In genomic region chr13:23166471-23166870, GRCm38 (mm10) we compare ENCODE assay signal across 13 mouse cellular contexts. TPM values are rescaled to one million over a fixed set of nuclear protein-coding genes. Genes with fewer than 3 reads are reported as not detected.
"Had no signal": no experiment of that assay in that cellular context is flagged by ENCODE, and none has a peak within 500 bp of the region (broad histone marks: within the 10 kb centered on the region; RNA-seq: fewer than 3 reads in every experiment).

No protein-coding gene starts in this region.

RNA-seq across cellular contexts. Expression of gene Vmn1r219, which starts 7.4 kb away (rescaled TPM):
- polyA plus RNA-seq: neural tube, embryonic 13.5 days; neural tube, embryonic 14.5 days; neural tube, embryonic 15.5 days; small intestine, adult 2 months; spleen, adult 2 months; stomach, embryonic 14.5 days; stomach, embryonic 15.5 days; stomach, embryonic 16.5 days; stomach, postnatal 0 days; testis, adult 2 months; thymus, adult 2 months; thymus, postnatal 0 days; urinary bladder, adult 2 months had no signal

RNA-seq across cellular contexts. Expression of gene Vmn1r220, which starts 21.3 kb away (rescaled TPM):
- polyA plus RNA-seq: neural tube, embryonic 13.5 days; neural tube, embryonic 14.5 days; neural tube, embryonic 15.5 days; small intestine, adult 2 months; spleen, adult 2 months; stomach, embryonic 14.5 days; stomach, embryonic 15.5 days; stomach, embryonic 16.5 days; stomach, postnatal 0 days; testis, adult 2 months; thymus, postnatal 0 days; urinary bladder, adult 2 months had no signal

RNA-seq across cellular contexts. Expression of gene Vmn1r218, which starts 33.5 kb away (rescaled TPM):
- polyA plus RNA-seq: neural tube, embryonic 13.5 days; neural tube, embryonic 14.5 days; neural tube, embryonic 15.5 days; small intestine, adult 2 months; spleen, adult 2 months; stomach, embryonic 14.5 days; stomach, embryonic 15.5 days; stomach, embryonic 16.5 days; stomach, postnatal 0 days; testis, adult 2 months; thymus, adult 2 months; thymus, postnatal 0 days; urinary bladder, adult 2 months had no signal

RNA-seq across cellular contexts. Expression of gene Vmn1r221, which starts 47.5 kb away (rescaled TPM):
- polyA plus RNA-seq: neural tube, embryonic 13.5 days; neural tube, embryonic 14.5 days; neural tube, embryonic 15.5 days; small intestine, adult 2 months; spleen, adult 2 months; stomach, embryonic 14.5 days; stomach, embryonic 15.5 days; stomach, embryonic 16.5 days; stomach, postnatal 0 days; testis, adult 2 months; thymus, adult 2 months; thymus, postnatal 0 days; urinary bladder, adult 2 months had no signal

RNA-seq across cellular contexts. Expression of gene Vmn1r217, which starts 48.4 kb away (rescaled TPM):
- polyA plus RNA-seq: neural tube, embryonic 13.5 days; neural tube, embryonic 14.5 days; neural tube, embryonic 15.5 days; small intestine, adult 2 months; spleen, adult 2 months; stomach, embryonic 14.5 days; stomach, embryonic 15.5 days; stomach, embryonic 16.5 days; stomach, postnatal 0 days; testis, adult 2 months; thymus, adult 2 months; thymus, postnatal 0 days; urinary bladder, adult 2 months had no signal
